Mouse (Mus musculus) megakaryocyte-erythroid progenitor cell, adult 5-6 weeks (primary cell): ENCODE measurements at regions not wholly inside any gene's neighbourhood (a gene's known extent, or its start where the extent isn't known, plus 50 kb on each side); places are given as distances from the start of the nearest gene placed in this dataset.

Experiments used
- ATAC-seq: replicated peaks from 2 replicates; pipeline ENCODE4 v1.8.0; 2016; ENCODE audit warnings: mild to moderate bottlenecking, inconsistent platforms; ENCODE audit not compliant: severe bottlenecking, poor library complexity, low FRiP score, low TSS enrichment

GRCm38 (mm10) chr2:75385551-75386263 is 273.4 kb upstream of the Hnrnpa3 start:
- no peak for ATAC-seq

- no peak for ATAC-seq
Observed at GRCm38 (mm10) chr2:75386636-75387035, 272.4 kb upstream of the Hnrnpa3 start.

- ATAC-seq = no peak
Observed at GRCm38 (mm10) chr2:75392041-75392440, 267.0 kb upstream of the Hnrnpa3 start.

GRCm38 (mm10) chr2:75394928-75395673 is 264.0 kb upstream of the Hnrnpa3 start:
- no peak for ATAC-seq

- ATAC-seq = no peak
Observed at GRCm38 (mm10) chr2:75396016-75396415, 263.0 kb upstream of the Hnrnpa3 start.

DNA sequence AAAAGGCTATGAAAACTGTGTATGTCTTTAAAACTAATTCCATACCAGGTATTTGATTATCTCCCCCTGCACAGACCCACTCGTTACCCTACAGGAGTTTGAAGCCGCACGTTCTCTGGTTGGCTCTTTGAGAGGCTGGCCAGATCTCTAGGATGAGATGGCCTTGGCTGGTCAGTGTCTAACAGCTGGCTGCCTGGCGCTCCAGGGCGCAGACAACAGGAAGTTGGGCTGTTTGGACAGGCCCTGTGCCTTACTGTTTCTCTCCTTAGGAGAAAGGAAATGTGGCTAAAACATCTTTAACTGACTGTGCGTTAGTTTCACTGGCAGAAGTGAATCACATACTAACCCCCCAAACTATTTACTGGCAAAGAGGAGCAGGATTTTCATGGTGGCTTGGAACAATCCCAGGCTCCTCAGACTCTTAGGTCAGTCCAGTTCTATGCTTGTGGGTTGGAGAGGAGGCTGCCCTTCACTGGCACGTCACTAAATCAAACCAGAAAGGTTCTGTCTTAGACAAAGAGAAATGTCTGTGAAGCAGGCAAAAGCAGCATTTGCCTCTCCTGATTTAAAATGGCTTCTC is 258.7 kb upstream of the Hnrnpa3 start:
- no peak for ATAC-seq

- no peak for ATAC-seq
Observed at GRCm38 (mm10) chr2:75403791-75404190, 255.3 kb upstream of the Hnrnpa3 start.

DNA sequence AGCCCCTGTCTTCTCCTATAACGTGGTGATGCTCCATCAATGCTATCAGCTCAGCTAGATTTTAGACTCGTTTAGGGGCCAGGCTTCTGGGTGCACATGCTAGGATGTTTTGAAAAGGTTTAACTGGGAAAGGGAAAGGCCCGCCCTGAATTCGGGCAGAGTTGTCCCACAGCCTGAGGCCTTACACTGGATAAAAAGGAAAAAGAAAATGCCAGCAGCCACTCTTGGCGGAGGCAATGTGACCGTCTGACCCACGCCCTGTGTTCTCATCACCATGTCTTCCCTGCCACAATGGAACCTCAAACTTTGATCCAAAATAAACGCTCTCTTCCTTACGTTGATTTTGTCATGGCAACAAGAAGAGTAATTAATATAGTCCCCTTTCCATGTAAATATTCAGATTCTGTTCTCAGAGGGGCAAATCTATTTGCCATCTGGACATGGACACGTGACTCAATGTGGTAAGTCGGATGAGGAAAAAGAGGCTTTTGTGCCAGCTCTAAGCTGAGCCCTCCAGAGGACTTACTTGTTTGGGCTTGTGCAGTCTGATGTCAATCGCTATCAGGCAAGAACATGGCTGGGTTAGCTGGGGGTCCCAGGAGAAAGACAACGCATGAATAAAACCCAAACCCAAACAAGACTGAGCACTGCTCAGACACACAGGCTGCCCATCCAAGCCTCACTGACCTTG is 253.4 kb upstream of the Hnrnpa3 start:
- no peak for ATAC-seq

DNA sequence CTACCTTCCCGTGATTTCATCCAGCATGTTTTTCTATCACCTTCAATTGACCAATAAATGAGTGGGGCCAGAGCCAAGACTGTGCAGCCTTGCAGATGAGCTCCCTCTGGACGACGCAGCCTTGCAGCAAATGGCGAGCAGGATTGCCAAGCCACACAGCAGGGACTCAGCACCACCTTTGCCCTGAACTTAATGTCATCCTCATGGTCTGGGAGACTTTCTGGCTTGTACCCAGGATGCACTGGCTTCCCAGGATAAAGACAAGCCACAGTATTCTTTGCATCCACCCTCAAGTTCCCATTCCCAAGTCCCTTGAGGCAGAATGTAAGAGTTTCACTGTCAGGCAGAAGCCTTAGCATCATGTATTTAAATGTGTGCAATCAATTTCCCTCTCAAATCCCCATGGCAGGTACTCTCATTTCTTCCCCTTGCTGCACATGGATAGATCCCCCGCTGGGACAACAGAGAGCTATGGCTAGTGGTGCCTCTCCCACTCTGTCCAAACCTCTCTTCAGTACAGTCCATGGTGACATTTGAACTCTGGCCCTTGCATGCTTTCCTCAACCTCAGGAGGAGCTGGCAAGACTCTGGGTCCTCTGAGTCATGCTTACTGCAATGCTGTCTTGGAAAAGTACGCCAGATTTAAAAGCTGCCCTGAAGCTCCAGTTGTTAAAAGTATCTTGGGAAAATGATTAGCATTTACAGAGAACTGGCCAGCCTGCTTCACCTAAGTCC is 252.2 kb upstream of the Hnrnpa3 start:
- no peak for ATAC-seq

GRCm38 (mm10) chr2:75407560-75407959 is 251.5 kb upstream of the Hnrnpa3 start:
- ATAC-seq = no peak

GRCm38 (mm10) chr2:75408016-75408415 is 251.0 kb upstream of the Hnrnpa3 start:
- ATAC-seq = no peak

GRCm38 (mm10) chr2:75409806-75410205 is 249.3 kb upstream of the Hnrnpa3 start:
- ATAC-seq = no peak

DNA sequence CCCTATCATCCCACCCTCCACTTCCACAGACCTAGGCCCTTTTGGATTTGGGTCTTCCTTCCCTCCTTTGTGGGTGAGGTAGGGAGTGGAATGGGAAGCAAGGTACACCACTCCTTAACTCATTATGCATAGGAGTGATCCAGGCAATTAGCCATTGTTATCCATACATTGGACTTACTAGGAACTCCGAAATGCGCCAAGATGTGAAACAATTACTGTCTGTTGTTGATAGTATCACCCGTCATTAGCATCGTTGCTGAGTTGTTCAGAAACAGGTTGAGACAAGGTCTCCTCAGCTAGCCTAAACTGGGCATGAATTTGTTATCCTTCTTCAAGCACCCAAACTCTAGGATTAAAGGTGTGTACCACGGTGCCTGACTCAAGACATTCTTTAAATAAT is 246.3 kb upstream of the Hnrnpa3 start:
- ATAC-seq = no peak

- ATAC-seq = no peak
Observed at GRCm38 (mm10) chr2:75418689-75419088, 240.4 kb upstream of the Hnrnpa3 start.

- ATAC-seq = no peak
Observed at GRCm38 (mm10) chr2:75419142-75419541, 239.9 kb upstream of the Hnrnpa3 start.

- ATAC-seq = no peak
Observed at GRCm38 (mm10) chr2:75422798-75423685, 236.0 kb upstream of the Hnrnpa3 start.

DNA sequence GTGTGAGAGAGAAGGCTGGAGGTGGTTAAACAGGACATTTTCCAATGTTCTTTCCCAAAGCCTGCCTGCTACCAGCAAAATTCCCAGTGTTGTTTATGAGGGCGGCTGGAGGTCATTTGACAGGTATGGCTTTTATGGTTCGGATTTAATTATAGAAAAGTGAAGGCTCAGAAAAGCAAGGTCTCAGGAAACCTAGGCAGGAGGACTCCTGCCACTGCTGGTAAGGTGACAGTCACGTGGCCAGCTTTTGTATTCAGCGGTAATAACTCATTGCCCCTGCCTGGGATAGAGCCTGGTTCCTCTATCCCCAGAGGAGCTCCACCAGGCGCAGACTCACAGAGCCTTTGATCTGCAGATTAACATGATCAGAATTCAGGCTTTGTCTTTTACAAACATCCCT is 235.2 kb upstream of the Hnrnpa3 start:
- no peak for ATAC-seq

GRCm38 (mm10) chr2:75424363-75424762 is 234.7 kb upstream of the Hnrnpa3 start:
- ATAC-seq = no peak

GRCm38 (mm10) chr2:75424911-75425310 is 234.2 kb upstream of the Hnrnpa3 start:
- ATAC-seq = no peak
